Mouse (Mus musculus) regulatory T cell (primary cell): ENCODE data around the gene Bcl3.

Experiments
- in situ Hi-C: fragments of 300-600 bp; cut with MboI, MseI; formaldehyde crosslinking; loops from one replicate; pipeline ENCODE4 v1.15.1; 2025; ENCODE audit warnings: high pct_unique_total_duplicates

Bcl3 gene

GRCm38 (mm10) chr7:19834055-19834454 is 11.5 kb upstream of the Bcl3 start:
- in situ Hi-C loops: no loop called here

GRCm38 (mm10) chr7:19831837-19832236 is 9.3 kb upstream of the Bcl3 start:
- in situ Hi-C loops: no loop called here

- in situ Hi-C loops: no loop called here
Measured at GRCm38 (mm10) chr7:19830682-19831156, 8.1 kb upstream of the Bcl3 start.

GRCm38 (mm10) chr7:19829694-19830093 is 7.1 kb upstream of the Bcl3 start:
- in situ Hi-C loops: loop anchor here (10.0 kb wide), 1 partner anchor 515 kb away; the partner anchor contains the start of gene Fosb

- in situ Hi-C loops: loop anchor here (10.0 kb wide), 1 partner anchor 512 kb away; the partner anchor contains the start of gene Fosb
Measured at GRCm38 (mm10) chr7:19826756-19827155, 4.2 kb upstream of the Bcl3 start.

GRCm38 (mm10) chr7:19824182-19824973 is 1.8 kb upstream of the Bcl3 start:
- in situ Hi-C loops: loop anchor here (10.0 kb wide), 1 partner anchor 510 kb away; the partner anchor contains the start of gene Fosb

- in situ Hi-C loops: loop anchor here (10.0 kb wide), 1 partner anchor 509 kb away; the partner anchor contains the start of gene Fosb
Measured at GRCm38 (mm10) chr7:19823256-19824181, 949 bp upstream of the Bcl3 start.

GRCm38 (mm10) chr7:19822193-19822592 is 377 bp downstream of the Bcl3 start:
- in situ Hi-C loops: loop anchor here (10.0 kb wide), 1 partner anchor 507 kb away; the partner anchor contains the start of gene Fosb

- in situ Hi-C loops: loop anchor here (10.0 kb wide), 1 partner anchor 507 kb away; the partner anchor contains the start of gene Fosb
Measured at GRCm38 (mm10) chr7:19821633-19822032, 937 bp downstream of the Bcl3 start.

GRCm38 (mm10) chr7:19820347-19821048 is 2.1 kb downstream of the Bcl3 start:
- in situ Hi-C loops: loop anchor here (10.0 kb wide), 1 partner anchor 506 kb away; the partner anchor contains the start of gene Fosb

- in situ Hi-C loops: no loop called here
Measured at GRCm38 (mm10) chr7:19818875-19819274, 3.7 kb downstream of the Bcl3 start.

GRCm38 (mm10) chr7:19818440-19818839 is 4.1 kb downstream of the Bcl3 start:
- in situ Hi-C loops: no loop called here

GRCm38 (mm10) chr7:19817382-19818105 is 5.0 kb downstream of the Bcl3 start:
- in situ Hi-C loops: no loop called here

- in situ Hi-C loops: no loop called here
Measured at GRCm38 (mm10) chr7:19816224-19816771, 6.3 kb downstream of the Bcl3 start.

GRCm38 (mm10) chr7:19815296-19816223 is 7.0 kb downstream of the Bcl3 start:
- in situ Hi-C loops: no loop called here

GRCm38 (mm10) chr7:19813579-19814122 is 8.9 kb downstream of the Bcl3 start:
- in situ Hi-C loops: no loop called here

GRCm38 (mm10) chr7:19813161-19813560 is 9.4 kb downstream of the Bcl3 start:
- in situ Hi-C loops: no loop called here

- in situ Hi-C loops: no loop called here
Measured at GRCm38 (mm10) chr7:19811114-19811513, 11.5 kb downstream of the Bcl3 start.

- in situ Hi-C loops: no loop called here
Measured at GRCm38 (mm10) chr7:19809369-19809768, 13.2 kb downstream of the Bcl3 start.
